Mouse (Mus musculus): Measurements from ENCODE around the gene Klhl10.

DNA sequence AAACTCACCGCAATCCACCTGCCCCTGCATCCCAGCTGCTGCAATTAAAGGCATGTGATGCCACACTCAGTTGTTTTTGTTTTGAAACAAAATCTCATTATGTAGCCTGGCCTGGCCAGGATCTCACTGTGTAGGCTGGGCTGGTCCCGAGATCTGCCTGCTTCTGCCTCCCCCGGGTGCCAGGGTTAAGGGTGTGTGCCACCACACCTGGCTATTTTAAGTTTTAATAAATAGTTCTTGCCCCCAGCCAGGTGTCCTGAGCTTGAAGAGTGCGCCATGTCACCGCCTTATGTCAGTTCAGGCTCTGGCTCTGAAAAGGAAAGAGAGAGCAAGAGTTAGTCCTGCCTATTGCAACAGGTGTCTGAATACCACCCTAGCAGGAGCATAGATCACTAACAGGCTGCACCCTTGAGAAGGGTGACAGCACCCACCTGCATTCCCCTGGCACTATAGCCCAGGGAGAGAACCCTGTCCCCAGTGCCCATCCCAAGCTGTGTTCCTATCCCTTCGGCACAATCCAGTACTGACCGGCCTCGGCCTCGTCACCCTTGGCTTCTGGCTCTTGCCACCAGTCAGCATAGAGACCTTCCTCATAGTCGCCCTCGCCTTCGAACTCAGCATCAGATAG is 32.8 kb upstream of the Klhl10 start:
- TF ChIP-seq CTCF (IDR thresholded peaks at IDR 0.05) (no peak), EP300 (IDR thresholded peaks at IDR 0.05) (no peak)
